Mouse (Mus musculus): Measurements from ENCODE around the gene Gadd45a. TPM values are rescaled to one million over a fixed set of nuclear protein-coding genes. Genes with fewer than 3 reads are reported as not detected.

The Gadd45a gene
- polyA plus RNA-seq, 1 experiment from 2014 or later, result 72.9 TPM

DNA sequence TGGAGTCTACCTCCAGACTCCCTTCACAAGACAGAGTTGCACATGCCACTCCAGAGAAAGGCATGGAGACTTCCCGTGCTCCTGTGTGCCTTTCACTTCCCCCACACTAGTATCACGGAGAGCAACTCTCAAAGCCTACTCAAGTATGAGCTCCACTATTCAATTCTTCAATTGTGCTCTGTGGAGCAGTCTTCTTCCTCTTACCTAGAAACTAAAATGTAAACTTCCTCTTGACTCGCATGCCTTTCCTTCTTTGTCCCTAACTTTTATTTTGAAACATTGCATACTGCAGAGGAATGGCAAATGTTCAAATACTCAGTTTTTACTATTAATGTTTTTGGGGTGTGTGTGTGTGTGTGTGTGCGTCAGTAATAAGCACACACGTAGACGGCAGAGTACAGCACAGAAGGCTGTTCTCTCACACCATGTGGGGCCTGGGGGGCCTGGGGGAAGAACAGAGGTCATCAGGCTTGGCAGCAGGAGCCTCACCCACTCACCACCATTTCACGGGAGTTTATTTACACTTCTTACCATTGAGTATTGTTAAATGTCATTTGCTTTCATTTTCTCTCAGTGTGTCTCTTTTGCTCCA, 20.6 kb downstream of the Gadd45a start:
- H3K36me3 ChIP-seq (replicated peaks), result no peaks in the 10 kb centered on the region
- H3K9ac ChIP-seq, result no peak overlapping the region
- H3K4me1 ChIP-seq (replicated peaks), result peaks cover 51% of the 10 kb centered on the region
- H3K27ac ChIP-seq (replicated peaks), result peak overlapping the region; percentile 6; the same call in 1 of the 2 replicates
- H3K4me2 ChIP-seq, result no peak overlapping the region
- no peak for ATAC-seq (ENCODE audit: insufficient read depth)
- 60% methylated on average over 7 of the region's 7 CpGs for WGBS (ENCODE audit: insufficient replicate concordance)
- no peak overlapping the region for H3K4me3 ChIP-seq (replicated peaks)
- H3K9me3 ChIP-seq (replicated peaks), result no peaks in the 10 kb centered on the region
- H3K27me3 ChIP-seq, result no peaks in the 10 kb centered on the region

DNA sequence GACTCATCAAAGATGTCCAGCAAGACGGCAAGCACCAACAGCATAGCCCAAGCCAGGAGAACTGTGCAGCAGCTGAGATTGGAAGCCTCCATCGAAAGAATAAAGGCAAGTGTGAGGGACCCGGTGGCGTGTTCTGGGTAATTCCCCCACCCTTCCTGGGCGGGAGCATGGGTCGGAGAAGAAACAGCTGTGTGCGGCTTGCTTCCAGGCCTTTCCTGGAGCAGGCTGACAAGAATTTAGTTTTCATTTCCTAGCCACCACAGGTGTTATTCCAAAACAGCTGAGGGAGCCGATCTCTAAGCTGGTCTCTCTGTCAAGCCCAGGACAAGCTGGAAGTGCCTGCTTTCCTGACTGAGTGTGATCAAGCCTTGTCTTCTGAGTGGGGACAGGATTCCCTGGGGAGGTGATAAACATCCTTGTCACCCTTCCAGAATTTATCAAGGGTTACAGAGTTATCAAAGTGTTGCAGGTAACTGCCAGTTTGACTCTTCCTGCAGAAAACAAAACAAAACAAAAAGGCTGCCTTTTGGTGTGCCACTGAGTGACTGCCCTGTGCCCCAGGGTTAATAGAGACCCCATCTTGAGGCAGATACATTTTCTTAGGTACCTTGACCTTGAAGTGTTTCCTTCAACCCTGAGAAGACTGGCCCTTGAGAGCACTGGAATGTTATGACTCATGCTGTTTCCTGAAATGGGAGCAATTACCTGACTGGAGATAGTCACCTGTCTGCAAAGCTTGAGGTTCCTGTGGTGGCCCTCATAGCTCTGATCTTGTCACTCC, 21.3 kb downstream of the Gadd45a start:
- Histone ChIP-seq H3K4me3 (replicated peaks) (no peak overlapping the region), H3K9me3 (replicated peaks) (no peaks in the 10 kb centered on the region), H3K9ac (no peak overlapping the region), H3K4me1 (replicated peaks) (peaks cover 51% of the 10 kb centered on the region), H3K4me2 (no peak overlapping the region), H3K27me3 (no peaks in the 10 kb centered on the region), H3K36me3 (replicated peaks) (no peaks in the 10 kb centered on the region), H3K27ac (replicated peaks) (peak overlapping the region; percentile 6)
- ATAC-seq (ENCODE audit: insufficient read depth), result no peak
- WGBS (ENCODE audit: insufficient replicate concordance), result 62% methylated on average over 8 of the region's 8 CpGs

DNA sequence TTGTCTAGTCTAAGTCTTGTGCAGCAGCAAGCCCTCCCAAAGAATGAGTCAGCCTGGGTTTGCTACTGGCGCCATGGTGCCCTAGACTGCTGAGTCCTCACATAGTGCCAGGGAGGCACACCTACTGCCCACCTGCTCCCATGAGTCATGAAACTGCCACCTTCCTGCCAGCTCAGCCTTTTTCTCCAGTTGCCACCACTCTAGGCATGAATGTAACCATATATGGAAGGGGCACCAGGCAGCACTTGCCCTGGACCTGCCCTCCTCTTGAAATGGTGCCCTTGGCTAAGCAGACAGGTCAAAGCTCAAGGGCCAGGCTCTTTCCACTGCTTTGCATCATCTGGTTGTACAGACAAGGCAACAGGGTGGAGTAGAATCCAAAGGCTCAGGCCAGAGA, 22.6 kb downstream of the Gadd45a start:
- 81% methylated on average over 1 of the region's 1 CpGs for WGBS (ENCODE audit: insufficient replicate concordance)
- no peaks in the 10 kb centered on the region for H3K27me3 ChIP-seq
- no peaks in the 10 kb centered on the region for H3K9me3 ChIP-seq (replicated peaks)
- H3K9ac ChIP-seq, result 0 out of 2 replicates have a peak overlapping the region, but pooled peaks have one; percentile 7
- H3K4me2 ChIP-seq, result peak overlapping the region; percentile 42; the same call in 1 of the 2 replicates
- peak; percentile 43 for ATAC-seq (ENCODE audit: insufficient read depth)
- no peaks in the 10 kb centered on the region for H3K36me3 ChIP-seq (replicated peaks)
- peaks cover 51% of the 10 kb centered on the region for H3K4me1 ChIP-seq (replicated peaks)
- H3K4me3 ChIP-seq (replicated peaks), result no peak overlapping the region
- peak overlapping the region; percentile 78 for H3K27ac ChIP-seq (replicated peaks)

DNA sequence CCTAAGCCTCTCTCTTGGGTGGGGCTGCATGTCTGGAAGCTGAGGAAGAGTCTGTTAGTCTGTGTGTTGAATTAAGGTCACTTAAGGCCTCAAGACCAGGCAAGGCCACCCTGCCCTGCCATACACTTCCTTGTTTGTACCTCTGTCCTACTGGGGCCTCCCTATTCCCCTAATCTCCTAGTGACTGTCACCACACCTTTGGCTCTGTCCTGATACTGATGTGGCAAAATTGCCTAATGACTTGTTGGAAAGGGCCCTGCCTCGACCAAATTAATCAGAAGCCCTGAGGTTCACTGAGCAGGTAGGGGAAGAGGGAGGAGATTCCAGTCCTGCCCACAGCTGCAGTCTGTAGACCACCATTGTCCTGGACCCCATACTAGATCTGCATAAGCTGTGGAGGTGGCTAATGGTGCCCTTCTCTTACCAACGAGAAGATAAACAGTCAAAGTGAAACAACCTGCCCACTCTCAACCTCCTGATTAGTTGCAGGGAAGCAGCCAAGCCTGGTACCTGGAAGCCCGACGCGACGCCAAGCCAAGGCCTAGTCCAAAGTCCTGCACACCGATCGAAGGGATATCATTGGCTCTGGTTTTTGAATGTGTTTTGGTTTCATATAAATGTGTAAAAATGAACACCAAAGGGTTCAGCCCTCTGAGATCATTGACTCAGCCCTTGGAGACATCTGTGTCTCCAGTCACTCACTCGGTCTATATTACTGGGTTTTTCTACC, 23.1 kb downstream of the Gadd45a start:
- Histone ChIP-seq H3K4me2 (peak overlapping the region; percentile 42), H3K27ac (replicated peaks) (peak overlapping the region; percentile 78), H3K27me3 (no peaks in the 10 kb centered on the region), H3K9ac (peak overlapping the region; percentile 30; the same call in 1 of the 2 replicates), H3K36me3 (replicated peaks) (no peaks in the 10 kb centered on the region), H3K9me3 (replicated peaks) (no peaks in the 10 kb centered on the region), H3K4me3 (replicated peaks) (no peak overlapping the region), H3K4me1 (replicated peaks) (peaks cover 51% of the 10 kb centered on the region)
- 70% methylated on average over 9 of the region's 9 CpGs for WGBS (ENCODE audit: insufficient replicate concordance)
- peak; percentile 79 for ATAC-seq (ENCODE audit: insufficient read depth)

DNA sequence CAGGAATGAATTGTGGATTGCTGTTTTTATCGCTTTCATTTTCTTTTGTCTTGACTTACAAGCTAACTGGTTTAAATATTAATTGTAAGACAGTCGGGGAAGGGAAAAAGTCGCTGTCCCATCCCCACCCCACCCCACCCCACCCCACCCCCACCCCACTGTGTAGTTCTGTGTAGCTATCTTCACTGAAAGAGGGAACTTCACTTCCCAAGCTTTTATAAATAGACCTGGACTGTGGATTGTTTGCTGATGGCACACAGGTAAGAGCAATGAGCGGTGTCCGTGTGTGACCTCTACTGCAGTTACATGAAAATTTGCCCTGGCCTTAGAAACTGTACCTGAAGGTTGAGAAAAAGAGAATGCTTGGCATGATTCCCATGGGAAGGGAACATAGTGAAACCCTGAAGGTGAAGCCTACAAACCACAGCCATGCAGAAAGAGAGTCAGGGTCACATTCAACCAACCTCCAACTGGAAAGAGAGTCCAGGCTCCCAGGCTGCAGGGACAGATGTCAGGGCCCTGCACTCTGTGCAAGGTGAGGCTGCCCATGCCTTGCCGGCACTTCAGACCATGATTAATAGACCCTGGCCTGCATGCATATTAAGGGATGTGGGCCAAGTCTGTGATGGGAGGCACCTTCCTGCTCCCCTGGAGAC, 23.8 kb downstream of the Gadd45a start:
- peak overlapping the region; percentile 42 for H3K4me2 ChIP-seq
- ATAC-seq (ENCODE audit: insufficient read depth), result peak; percentile 49
- peaks cover 51% of the 10 kb centered on the region for H3K4me1 ChIP-seq (replicated peaks)
- WGBS (ENCODE audit: insufficient replicate concordance), result 78% methylated on average over 6 of the region's 6 CpGs
- peak overlapping the region; percentile 78 for H3K27ac ChIP-seq (replicated peaks)
- H3K27me3 ChIP-seq, result no peaks in the 10 kb centered on the region
- peak overlapping the region; percentile 30; the same call in 1 of the 2 replicates for H3K9ac ChIP-seq
- H3K36me3 ChIP-seq (replicated peaks), result no peaks in the 10 kb centered on the region
- H3K4me3 ChIP-seq (replicated peaks), result no peak overlapping the region
- H3K9me3 ChIP-seq (replicated peaks), result no peaks in the 10 kb centered on the region

DNA sequence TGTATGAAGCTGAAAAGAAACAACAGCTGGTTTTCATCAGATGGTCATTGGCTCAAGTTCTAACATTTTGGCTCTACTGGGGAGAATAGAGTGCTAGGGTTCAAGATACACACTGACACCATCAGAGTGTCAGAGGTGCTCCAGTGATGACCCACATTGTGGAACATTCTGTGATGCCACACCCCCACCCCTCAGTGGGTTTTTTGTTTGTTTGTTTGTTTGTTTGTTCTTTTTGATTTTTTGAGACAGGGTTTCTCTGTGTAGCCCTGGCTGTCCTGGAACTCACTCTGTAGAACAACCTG, 26.1 kb downstream of the Gadd45a start:
- no peaks in the 10 kb centered on the region for H3K36me3 ChIP-seq (replicated peaks)
- no peak overlapping the region for H3K27ac ChIP-seq (replicated peaks)
- H3K4me3 ChIP-seq (replicated peaks), result no peak overlapping the region
- no peak overlapping the region for H3K4me2 ChIP-seq
- no peaks in the 10 kb centered on the region for H3K27me3 ChIP-seq
- no peak for ATAC-seq (ENCODE audit: insufficient read depth)
- no peak overlapping the region for H3K9ac ChIP-seq
- peaks cover 41% of the 10 kb centered on the region for H3K4me1 ChIP-seq (replicated peaks)
- H3K9me3 ChIP-seq (replicated peaks), result no peaks in the 10 kb centered on the region

DNA sequence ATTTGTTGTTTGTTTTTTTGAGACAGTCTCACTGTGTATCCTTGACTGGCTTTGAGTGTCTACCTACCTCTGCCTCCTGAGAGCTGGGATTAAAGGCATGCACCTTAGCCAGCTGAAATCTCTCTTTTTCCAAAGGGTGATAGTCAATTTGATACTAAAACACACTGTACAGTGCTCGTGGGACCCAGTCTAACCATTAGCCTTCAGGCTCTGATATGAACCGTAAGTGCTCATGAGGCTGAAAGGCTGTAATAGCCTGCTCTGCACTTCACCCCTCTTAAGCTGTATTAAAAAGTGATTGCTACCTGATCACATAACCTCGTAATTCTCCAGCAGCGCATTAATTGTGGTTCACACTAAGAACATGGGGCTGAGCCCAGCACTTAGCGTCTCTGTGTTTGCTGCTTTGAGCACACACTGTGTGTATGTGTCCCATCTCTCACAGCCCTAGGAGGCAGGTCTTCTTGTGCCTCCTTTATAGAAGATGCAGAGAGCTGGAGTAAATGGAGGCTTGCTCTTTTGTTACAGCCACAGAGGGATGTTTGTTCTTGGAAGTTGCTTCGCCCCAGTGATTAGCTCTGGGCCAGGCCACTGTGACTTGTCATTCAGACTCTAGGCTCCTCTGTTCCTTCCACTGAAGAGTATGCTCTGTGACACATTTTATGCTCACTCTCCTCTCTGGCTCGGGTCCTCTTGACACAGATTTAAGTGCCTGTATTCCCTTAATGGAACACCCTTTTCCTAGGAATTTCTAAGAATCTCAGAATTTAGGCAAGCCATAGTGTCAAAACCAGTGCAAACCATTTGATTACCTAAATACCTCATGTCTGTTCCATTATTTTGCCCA, 26.7 kb downstream of the Gadd45a start:
- no peak overlapping the region for H3K9ac ChIP-seq
- H3K4me2 ChIP-seq, result no peak overlapping the region
- ATAC-seq (ENCODE audit: insufficient read depth), result no peak
- no peak overlapping the region for H3K4me3 ChIP-seq (replicated peaks)
- H3K4me1 ChIP-seq (replicated peaks), result peaks cover 35% of the 10 kb centered on the region
- no peaks in the 10 kb centered on the region for H3K9me3 ChIP-seq (replicated peaks)
- H3K27ac ChIP-seq (replicated peaks), result no peak overlapping the region
- no peaks in the 10 kb centered on the region for H3K36me3 ChIP-seq (replicated peaks)
- H3K27me3 ChIP-seq, result no peaks in the 10 kb centered on the region
- WGBS (ENCODE audit: insufficient replicate concordance), result 68% methylated on average over 7 of the region's 7 CpGs

DNA sequence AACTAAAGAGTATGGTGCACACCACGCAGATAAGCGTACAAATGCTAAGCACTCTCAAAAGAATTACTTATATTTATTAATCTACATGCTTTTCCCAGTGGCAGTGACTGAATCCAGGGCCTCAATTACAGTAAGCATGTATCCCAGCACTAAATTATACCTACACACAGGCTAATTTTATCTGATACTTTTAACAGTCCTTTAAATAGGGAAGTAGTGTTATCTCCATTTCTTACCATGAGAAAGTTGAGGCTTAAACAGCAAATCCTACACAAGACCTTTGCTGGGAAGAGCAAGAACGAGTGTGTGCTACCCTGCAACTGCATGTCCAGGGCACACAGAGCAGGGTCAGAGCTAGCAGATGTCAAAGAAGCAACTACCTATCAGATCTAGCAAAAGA, 27.4 kb downstream of the Gadd45a start:
- Histone ChIP-seq H3K27me3 (no peaks in the 10 kb centered on the region), H3K4me3 (replicated peaks) (no peak overlapping the region)

DNA sequence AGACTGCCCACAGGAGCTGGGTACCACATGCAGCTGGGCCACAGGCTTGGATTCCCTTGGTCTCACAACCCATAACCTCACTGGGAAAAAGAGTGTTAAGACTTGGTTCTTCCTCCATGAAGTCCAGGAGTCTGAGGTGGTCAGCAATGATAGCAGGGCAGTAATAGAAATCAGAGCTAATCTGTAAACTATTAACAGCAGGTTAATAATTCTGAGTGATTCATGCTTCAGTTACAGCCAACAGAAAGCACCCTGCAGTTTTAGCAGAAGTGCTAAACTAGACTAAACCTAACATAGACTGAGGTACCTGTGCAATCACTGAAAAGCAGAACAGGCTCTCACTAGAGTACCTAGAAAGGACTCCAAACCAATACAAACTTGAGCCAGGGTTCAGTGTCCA, 37.5 kb downstream of the Gadd45a start:
- Histone ChIP-seq H3K4me1 (replicated peaks) (peaks cover 24% of the 10 kb centered on the region), H3K27me3 (no peaks in the 10 kb centered on the region)
- ATAC-seq (ENCODE audit: insufficient read depth), result no peak

More for the DNA sequence above, 27.4 kb downstream of the Gadd45a start:
- H3K4me1 ChIP-seq (replicated peaks), result peaks cover 28% of the 10 kb centered on the region
- no peak overlapping the region for H3K9ac ChIP-seq
- WGBS (ENCODE audit: insufficient replicate concordance), result 66% methylated on average over 3 of the region's 3 CpGs
- no peak overlapping the region for H3K4me2 ChIP-seq
- H3K36me3 ChIP-seq (replicated peaks), result no peaks in the 10 kb centered on the region
- ATAC-seq (ENCODE audit: insufficient read depth), result no peak
- no peaks in the 10 kb centered on the region for H3K9me3 ChIP-seq (replicated peaks)
- H3K27ac ChIP-seq (replicated peaks), result no peak overlapping the region

DNA sequence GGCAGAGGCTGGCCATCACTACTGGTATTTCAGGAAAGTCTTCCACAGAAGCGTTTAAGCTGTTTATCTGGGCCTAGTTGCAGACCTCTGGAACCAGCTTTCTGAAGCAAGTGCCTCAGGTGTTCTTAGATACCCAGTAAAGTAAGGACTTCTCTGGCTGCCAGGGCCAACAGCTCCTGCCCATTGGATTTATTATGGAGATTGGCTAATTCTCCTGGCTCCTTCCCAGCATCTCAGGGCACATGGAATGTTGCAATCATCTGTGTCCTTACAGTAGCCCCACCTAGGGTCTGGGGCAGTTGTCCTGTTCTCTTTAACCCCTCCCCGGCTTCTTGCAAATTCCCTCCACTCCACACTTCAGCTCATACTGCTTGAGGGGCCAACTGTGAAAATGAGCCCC, 38.6 kb downstream of the Gadd45a start:
- ATAC-seq (ENCODE audit: insufficient read depth), result no peak
- no peaks in the 10 kb centered on the region for H3K9me3 ChIP-seq (replicated peaks)
- no peak overlapping the region for H3K27ac ChIP-seq (replicated peaks)
- peaks cover 24% of the 10 kb centered on the region for H3K4me1 ChIP-seq (replicated peaks)
- H3K4me3 ChIP-seq (replicated peaks), result no peak overlapping the region
- 78% methylated on average over 2 of the region's 2 CpGs for WGBS (ENCODE audit: insufficient replicate concordance)
- no peak overlapping the region for H3K9ac ChIP-seq
- no peaks in the 10 kb centered on the region for H3K27me3 ChIP-seq
- H3K4me2 ChIP-seq, result no peak overlapping the region
- H3K36me3 ChIP-seq (replicated peaks), result no peaks in the 10 kb centered on the region

More for the DNA sequence above, 37.5 kb downstream of the Gadd45a start:
- Histone ChIP-seq H3K4me2 (no peak overlapping the region), H3K9ac (no peak overlapping the region), H3K36me3 (replicated peaks) (no peaks in the 10 kb centered on the region), H3K4me3 (replicated peaks) (no peak overlapping the region), H3K27ac (replicated peaks) (no peak overlapping the region), H3K9me3 (replicated peaks) (no peaks in the 10 kb centered on the region)

Measured in liver, embryonic 15.5 days (tissue).